Mouse (Mus musculus) small intestine, adult 10 weeks (tissue): Measurements from ENCODE around the gene Ccnl1. TPM values are rescaled to one million over a fixed set of nuclear protein-coding genes. Genes with fewer than 3 reads are reported as not detected.

ENCODE experiments used
- polyA plus RNA-seq: library from polyadenylated mRNA; stranded (reverse); fragments of 350-450 nt; fragmentation: Illumina TruSeq; extraction: RNeasy Lipid Tissue Mini Kit (QIAGEN cat#74804); gene quantifications from one replicate; pipeline ENCODE4 v1.2.3, GENCODE M21; 2014; ENCODE audit warnings: low replicate concordance

The Ccnl1 gene
- polyA plus RNA-seq, result 268 TPM

DNA sequence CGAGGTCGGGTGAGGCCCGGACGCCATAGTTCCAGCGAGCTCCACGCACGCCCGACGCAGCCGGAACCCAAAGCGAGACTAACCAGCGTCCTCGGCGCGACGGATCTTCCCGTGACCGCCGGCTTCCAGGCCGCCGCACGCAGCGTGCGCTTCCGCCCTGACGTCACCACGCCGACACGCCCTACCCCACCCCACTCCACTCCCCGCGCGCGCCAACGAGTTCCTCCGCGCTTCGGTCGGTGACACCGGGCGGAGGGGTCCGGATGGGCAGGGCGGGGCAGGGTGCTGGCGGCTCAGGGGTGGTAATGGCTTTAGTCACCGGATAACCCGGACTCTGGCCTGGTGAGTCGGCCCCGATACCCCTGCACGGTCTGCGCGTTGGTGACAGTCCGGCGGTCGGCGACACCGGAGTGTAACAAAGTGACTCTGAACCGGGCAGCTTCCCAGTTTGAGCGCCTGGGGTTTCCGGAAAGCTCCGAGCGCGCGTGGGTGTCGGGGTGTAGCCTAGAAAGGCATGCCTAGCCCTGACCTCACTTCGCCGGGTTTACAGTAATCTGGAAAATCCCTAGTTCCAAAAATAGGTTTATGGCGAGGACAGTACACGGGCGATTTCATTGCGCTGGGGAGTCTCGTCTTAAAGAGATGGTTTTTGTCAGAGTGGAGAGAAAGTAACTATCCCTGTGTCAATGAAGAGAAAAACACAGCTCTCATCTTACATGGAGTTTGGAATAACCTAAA is at the start of gene Ccnl1:
Gene Ccnl1, minus strand, starts transcription at position 148 of the 738 bp plus-strand sequence.

